Mouse (Mus musculus): ENCODE measurements at regions not wholly inside any gene's neighbourhood (a gene's known extent, or its start where the extent isn't known, plus 50 kb on each side); places are given as distances from the start of the nearest gene placed in this dataset.

GRCm38 (mm10) chr8:18406446-18406845 lies 571.6 kb downstream of the Defb40 start:
- no peak overlapping the region for H3K27ac ChIP-seq
- no peak for TF ChIP-seq CTCF (IDR thresholded peaks at IDR 0.05)
- intact Hi-C loops (cut with DNase I), result no loop called here
- no peak for DNase-seq
- no peak overlapping the region for H3K4me3 ChIP-seq

GRCm38 (mm10) chr8:18388353-18388752 lies 589.7 kb downstream of the Defb40 start:
- peak; percentile 22; the same call in 1 of the 2 replicates for TF ChIP-seq CTCF (IDR thresholded peaks at IDR 0.05)
- no peak overlapping the region for H3K4me3 ChIP-seq
- H3K27ac ChIP-seq, result no peak overlapping the region
- intact Hi-C loops (cut with DNase I), result no loop called here
- DNase-seq, result no peak

GRCm38 (mm10) chr8:18381615-18382178 lies 596.4 kb downstream of the Defb40 start:
- intact Hi-C loops (cut with DNase I), result no loop called here
- Histone ChIP-seq H3K27ac (no peak overlapping the region), H3K4me3 (no peak overlapping the region)
- no peak for DNase-seq
- no peak for TF ChIP-seq CTCF (IDR thresholded peaks at IDR 0.05)

- Histone ChIP-seq H3K4me3 (no peak overlapping the region), H3K27ac (no peak overlapping the region)
- no peak for DNase-seq
- intact Hi-C loops (cut with DNase I), result no loop called here
- no peak for TF ChIP-seq CTCF (IDR thresholded peaks at IDR 0.05)
These were observed 629.3 kb downstream of the Defb40 start for GRCm38 (mm10) chr8:18348716-18349115.

- no peak overlapping the region for H3K4me3 ChIP-seq
- intact Hi-C loops (cut with DNase I), result no loop called here
- DNase-seq, result no peak
- no peak for TF ChIP-seq CTCF (IDR thresholded peaks at IDR 0.05)
- H3K27ac ChIP-seq, result no peak overlapping the region
These were observed 631.8 kb downstream of the Defb40 start for GRCm38 (mm10) chr8:18346248-18346647.

- peak; percentile 42 for TF ChIP-seq CTCF (IDR thresholded peaks at IDR 0.05)
- DNase-seq, result peak; percentile 20
- no peak overlapping the region for H3K4me3 ChIP-seq
- intact Hi-C loops (cut with DNase I), result no loop called here
- no peak overlapping the region for H3K27ac ChIP-seq
These were observed 632.7 kb downstream of the Defb40 start for GRCm38 (mm10) chr8:18345322-18345721.

GRCm38 (mm10) chr8:18344838-18345237 lies 633.2 kb downstream of the Defb40 start:
- no peak overlapping the region for H3K27ac ChIP-seq
- no peak for DNase-seq
- H3K4me3 ChIP-seq, result no peak overlapping the region
- intact Hi-C loops (cut with DNase I), result no loop called here
- TF ChIP-seq CTCF (IDR thresholded peaks at IDR 0.05), result no peak

GRCm38 (mm10) chr8:18335576-18335975 lies 642.5 kb downstream of the Defb40 start:
- intact Hi-C loops (cut with DNase I), result no loop called here
- no peak for TF ChIP-seq CTCF (IDR thresholded peaks at IDR 0.05)
- H3K27ac ChIP-seq, result no peak overlapping the region
- no peak for DNase-seq
- no peak overlapping the region for H3K4me3 ChIP-seq

GRCm38 (mm10) chr8:18328521-18328920 lies 649.5 kb downstream of the Defb40 start:
- intact Hi-C loops (cut with DNase I), result no loop called here
- DNase-seq, result no peak
- Histone ChIP-seq H3K4me3 (no peak overlapping the region), H3K27ac (no peak overlapping the region)
- TF ChIP-seq CTCF (IDR thresholded peaks at IDR 0.05), result no peak

GRCm38 (mm10) chr8:18316488-18316887 lies 661.6 kb downstream of the Defb40 start:
- no peak for TF ChIP-seq CTCF (IDR thresholded peaks at IDR 0.05)
- no peak overlapping the region for H3K27ac ChIP-seq
- no peak for DNase-seq
- intact Hi-C loops (cut with DNase I), result no loop called here
- H3K4me3 ChIP-seq, result no peak overlapping the region

GRCm38 (mm10) chr8:18311597-18311996 lies 666.5 kb downstream of the Defb40 start:
- intact Hi-C loops (cut with DNase I), result no loop called here
- no peak for TF ChIP-seq CTCF (IDR thresholded peaks at IDR 0.05)

GRCm38 (mm10) chr8:18310927-18311326 lies 667.1 kb downstream of the Defb40 start:
- H3K4me3 ChIP-seq, result no peak overlapping the region
- no peak overlapping the region for H3K27ac ChIP-seq
- intact Hi-C loops (cut with DNase I), result no loop called here
- no peak for TF ChIP-seq CTCF (IDR thresholded peaks at IDR 0.05)
- no peak for DNase-seq

More at GRCm38 (mm10) chr8:18311597-18311996, 666.5 kb downstream of the Defb40 start:
- DNase-seq, result no peak
- no peak overlapping the region for H3K4me3 ChIP-seq
- H3K27ac ChIP-seq, result no peak overlapping the region

- intact Hi-C loops (cut with DNase I), result no loop called here
- no peak for TF ChIP-seq CTCF (IDR thresholded peaks at IDR 0.05)
- no peak for DNase-seq
- no peak overlapping the region for H3K27ac ChIP-seq
- H3K4me3 ChIP-seq, result no peak overlapping the region
These were observed 690.4 kb downstream of the Defb40 start for GRCm38 (mm10) chr8:18287536-18288237.

GRCm38 (mm10) chr8:18279932-18280331 lies 698.1 kb downstream of the Defb40 start:
- DNase-seq, result no peak
- no peak overlapping the region for H3K4me3 ChIP-seq
- TF ChIP-seq CTCF (IDR thresholded peaks at IDR 0.05), result no peak
- no peak overlapping the region for H3K27ac ChIP-seq
- intact Hi-C loops (cut with DNase I), result no loop called here
